Mouse (Mus musculus) small intestine, adult 2 months (tissue): ENCODE measurements around the gene Olfr907.

ENCODE experiments used
- CTCF ChIP-seq: fragments of 200-500 bp; IDR thresholded peaks from 2 replicates; pipeline ENCODE4 v1.5.1; 2012; ENCODE audit warnings: low read depth, mild to moderate bottlenecking, control low read depth, inconsistent platforms, low read length, moderate library complexity, mixed read lengths; ENCODE audit not compliant: insufficient replicate concordance, insufficient read length; ENCODE audit errors: extremely low read depth
- POLR2A ChIP-seq: fragments of 200-500 bp; IDR thresholded peaks from 2 replicates; pipeline ENCODE4 v1.6.1; 2012; ENCODE audit warnings: low read depth, mild to moderate bottlenecking, control low read depth, inconsistent platforms, low read length, moderate library complexity

- TF ChIP-seq POLR2A (no peak), CTCF (no peak)
These were observed 25.7 kb downstream of the Olfr907 start, which contains the start of gene Olfr911-ps1 for GRCm38 (mm10) chr9:38521280-38521679.
